Mouse (Mus musculus) layer of hippocampus, adult 8-10 months (tissue): ENCODE results near the gene Suv39h1. TPM values are rescaled to one million over a fixed set of nuclear protein-coding genes. Genes with fewer than 3 reads are reported as not detected.
"Not testable (repeated sequence)": the region's sequence is repeated elsewhere in the genome, so short reads cannot be mapped to it uniquely, and the experiment has no call there.

Experiments used
- DNase-seq, 2 experiments: peaks; one replicate each; pipeline ENCODE4 v3.0.0; 2022; ENCODE audit warnings: low spot score in 2 of 2
- total RNA-seq, 4 experiments: library from RNA; stranded (reverse); gene quantifications; 2 replicates each; pipeline ENCODE4 v1.2.4; 2022

Suv39h1 gene
- total RNA-seq: 10 to 100 TPM; 18.1 to 28.6 (median 23.6) TPM

GRCm38 (mm10) chrX:8074430-8075014 is at the start of gene Suv39h1:
Gene Suv39h1, minus strand, starts transcription at chrX:8074760.
- peak; percentile 92 to 96 for DNase-seq

- DNase-seq: no peak
Measured at GRCm38 (mm10) chrX:8123821-8124470, 49.4 kb upstream of the Suv39h1 start.

GRCm38 (mm10) chrX:8117264-8117663 is 42.7 kb upstream of the Suv39h1 start:
- no peak for DNase-seq

GRCm38 (mm10) chrX:8115275-8115674 is 40.7 kb upstream of the Suv39h1 start:
- no peak for DNase-seq

GRCm38 (mm10) chrX:8105019-8105418 is 30.5 kb upstream of the Suv39h1 start:
- DNase-seq: no peak

- no peak for DNase-seq
Measured at GRCm38 (mm10) chrX:8102213-8102668, 27.7 kb upstream of the Suv39h1 start.

GRCm38 (mm10) chrX:8101017-8101416 is 26.5 kb upstream of the Suv39h1 start:
- peak; percentile 38 to 39 for DNase-seq

GRCm38 (mm10) chrX:8099435-8099834 is 24.9 kb upstream of the Suv39h1 start:
- DNase-seq: no peak

- peak; percentile 96 to 97 for DNase-seq
Measured at GRCm38 (mm10) chrX:8096787-8097242, 22.3 kb upstream of the Suv39h1 start.

GRCm38 (mm10) chrX:8096068-8096786 is 21.7 kb upstream of the Suv39h1 start:
- peak; percentile 79 to 87 for DNase-seq

- DNase-seq: no peak
Measured at GRCm38 (mm10) chrX:8095546-8095945, 21.0 kb upstream of the Suv39h1 start.

- DNase-seq: not testable (repeated sequence)
Measured at GRCm38 (mm10) chrX:8090954-8091347, 16.4 kb upstream of the Suv39h1 start.

GRCm38 (mm10) chrX:8090346-8090953 is 15.9 kb upstream of the Suv39h1 start, which contains the start of gene Was:
Gene Was, minus strand, starts transcription at chrX:8090498.
- no peak for DNase-seq

GRCm38 (mm10) chrX:8089746-8090145 is 15.2 kb upstream of the Suv39h1 start:
- no peak for DNase-seq

GRCm38 (mm10) chrX:8085611-8086010 is 11.1 kb upstream of the Suv39h1 start:
- DNase-seq: no peak

- DNase-seq: no peak
Measured at GRCm38 (mm10) chrX:8084771-8085259, 10.3 kb upstream of the Suv39h1 start.

- DNase-seq: no peak
Measured at GRCm38 (mm10) chrX:8075104-8075503, 544 bp upstream of the Suv39h1 start.

GRCm38 (mm10) chrX:8073881-8074429 is 605 bp downstream of the Suv39h1 start:
- DNase-seq: no peak

- no peak for DNase-seq
Measured at GRCm38 (mm10) chrX:8069166-8069565, 5.4 kb downstream of the Suv39h1 start.

- DNase-seq: not testable (repeated sequence)
Measured at GRCm38 (mm10) chrX:8051044-8051781, 23.3 kb downstream of the Suv39h1 start.

GRCm38 (mm10) chrX:8033009-8033408 is 41.6 kb downstream of the Suv39h1 start:
- DNase-seq: no peak
